Mouse (Mus musculus): ENCODE data around the gene Zfp683. TPM values are rescaled to one million over a fixed set of nuclear protein-coding genes. Genes with fewer than 3 reads are reported as not detected.

Zfp683 gene
- polyA plus RNA-seq, 1 experiment from 2014 or later, result not detected

DNA sequence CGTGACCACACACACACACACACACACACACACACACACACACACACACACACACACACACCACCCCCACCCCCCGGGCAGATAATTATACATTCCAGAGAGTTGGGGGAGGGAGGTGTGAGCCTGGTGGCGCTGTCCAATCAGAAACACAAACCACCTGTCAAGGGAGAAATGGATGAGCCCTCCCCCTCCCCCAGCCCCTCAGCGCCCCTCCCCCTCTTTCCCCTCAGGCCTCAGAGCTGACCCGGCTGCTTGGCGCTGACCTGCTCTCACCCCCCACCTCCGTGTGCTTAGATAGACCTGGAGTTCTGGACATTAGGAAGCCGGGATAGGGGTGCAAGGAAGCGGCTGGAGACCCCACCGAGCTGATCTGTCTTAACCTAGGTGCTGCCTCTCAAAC, 34.4 kb upstream of the Zfp683 start:
- Histone ChIP-seq H3K4me2 (peak overlapping the region; percentile 72), H3K9me3 (no peaks in the 10 kb centered on the region), H3K27me3 (peaks cover 22% of the 10 kb centered on the region; the same call in 1 of the 2 replicates), H3K9ac (no peak overlapping the region), H3K36me3 (replicated peaks) (no peaks in the 10 kb centered on the region), H3K4me3 (replicated peaks) (peak overlapping the region; percentile 14), H3K27ac (peak overlapping the region; percentile 73), H3K4me1 (peaks cover 48% of the 10 kb centered on the region)
- WGBS, result 1% methylated on average over 8 of the region's 10 CpGs
- ATAC-seq (ENCODE audit: low FRiP score), result peak; percentile 44; the same call in 1 of the 2 replicates

DNA sequence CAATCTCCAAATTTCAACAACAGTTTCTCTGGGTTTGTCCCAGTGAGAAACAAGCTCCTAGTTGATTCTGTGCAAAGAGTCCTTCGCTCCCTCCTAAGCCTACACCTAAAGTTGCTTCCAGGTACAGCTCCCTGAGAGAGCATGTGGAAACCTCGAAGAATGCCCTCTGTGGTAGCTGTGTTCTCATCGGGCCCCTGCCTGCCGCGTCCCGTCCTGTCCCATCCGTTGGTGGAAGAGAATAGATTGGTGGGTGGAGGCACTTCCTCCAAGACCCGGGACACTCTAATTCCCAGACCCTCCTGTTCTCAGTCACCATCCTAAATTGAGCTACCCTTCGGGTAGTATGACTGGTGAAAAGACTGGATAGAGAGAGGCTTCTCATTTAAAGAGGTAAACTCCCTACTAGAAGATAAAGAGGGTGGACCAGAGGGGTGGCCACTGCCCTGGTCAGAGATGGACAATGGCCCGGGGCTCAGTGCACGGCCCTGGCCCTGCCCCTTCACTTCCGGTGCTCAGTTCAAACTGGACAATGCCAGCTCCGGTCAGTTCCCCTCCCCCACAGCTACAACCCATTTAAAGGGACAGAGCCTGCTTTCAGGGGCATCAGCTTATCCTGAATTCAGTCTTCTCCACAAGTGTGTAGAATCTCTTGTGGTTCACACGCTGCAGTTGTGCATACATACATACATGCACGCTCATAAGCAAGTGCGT, 33.8 kb upstream of the Zfp683 start:
- Histone ChIP-seq H3K27me3 (peaks cover 22% of the 10 kb centered on the region; the same call in 1 of the 2 replicates), H3K4me1 (peaks cover 48% of the 10 kb centered on the region), H3K4me3 (replicated peaks) (peak overlapping the region; percentile 14), H3K9me3 (no peaks in the 10 kb centered on the region), H3K27ac (peak overlapping the region; percentile 73), H3K4me2 (peak overlapping the region; percentile 72), H3K9ac (no peak overlapping the region; the same call in 1 of the 2 replicates), H3K36me3 (replicated peaks) (no peaks in the 10 kb centered on the region)
- peak; percentile 31; the same call in 1 of the 2 replicates for ATAC-seq (ENCODE audit: low FRiP score)
- WGBS, result 1% methylated on average over 16 of the region's 16 CpGs

GRCm38 (mm10) chr4:134020621-134021020, 33.0 kb upstream of the Zfp683 start:
- H3K4me1 ChIP-seq, result peaks cover 46% of the 10 kb centered on the region
- no peak for ATAC-seq (ENCODE audit: low FRiP score)
- no peaks in the 10 kb centered on the region for H3K9me3 ChIP-seq
- no peak overlapping the region for H3K4me3 ChIP-seq (replicated peaks)
- H3K27me3 ChIP-seq, result peaks cover 22% of the 10 kb centered on the region; the same call in 1 of the 2 replicates
- WGBS, result 4% methylated on average over 11 of the region's 11 CpGs
- H3K4me2 ChIP-seq, result peak overlapping the region; percentile 72; the same call in 1 of the 2 replicates
- H3K36me3 ChIP-seq (replicated peaks), result no peaks in the 10 kb centered on the region
- H3K9ac ChIP-seq, result no peak overlapping the region
- H3K27ac ChIP-seq, result no peak overlapping the region

- WGBS, result 21% methylated on average over 9 of the region's 9 CpGs
- Histone ChIP-seq H3K4me3 (replicated peaks) (no peak overlapping the region), H3K4me1 (no peaks in the 10 kb centered on the region), H3K9ac (no peak overlapping the region), H3K36me3 (replicated peaks) (no peaks in the 10 kb centered on the region), H3K27me3 (no peaks in the 10 kb centered on the region), H3K4me2 (no peak overlapping the region), H3K9me3 (0 out of 2 replicates have a peak, but pooled peaks cover 5% of the 10 kb centered on the region), H3K27ac (no peak overlapping the region)
- ATAC-seq (ENCODE audit: low FRiP score), result no peak
Measured at GRCm38 (mm10) chr4:134025802-134026201, 27.8 kb upstream of the Zfp683 start.

DNA sequence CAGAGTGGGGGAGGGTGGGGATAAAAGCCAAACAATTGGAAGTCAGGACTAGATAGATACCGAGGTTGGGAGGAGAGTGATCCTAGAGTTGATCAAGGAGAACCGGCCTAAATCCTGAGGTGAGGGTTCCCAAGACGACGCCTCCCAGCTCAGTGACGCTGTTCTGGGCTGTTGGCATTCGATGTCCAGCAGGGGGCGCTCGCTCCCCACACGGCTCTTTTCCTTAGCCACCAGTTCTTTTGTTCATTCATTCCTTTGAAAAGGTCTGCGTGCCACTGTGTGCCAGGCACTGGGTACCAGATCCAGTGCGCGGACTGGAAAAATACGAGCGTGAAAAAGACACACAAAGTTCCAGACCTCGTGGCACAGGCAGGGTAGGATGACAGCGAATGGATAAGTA, 17.7 kb upstream of the Zfp683 start:
- Histone ChIP-seq H3K9ac (no peak overlapping the region), H3K27ac (no peak overlapping the region), H3K36me3 (replicated peaks) (no peaks in the 10 kb centered on the region), H3K27me3 (no peaks in the 10 kb centered on the region; the same call in 1 of the 2 replicates), H3K9me3 (no peaks in the 10 kb centered on the region), H3K4me3 (replicated peaks) (no peak overlapping the region), H3K4me1 (no peaks in the 10 kb centered on the region), H3K4me2 (peak overlapping the region; percentile 24; the same call in 1 of the 2 replicates)
- peak; percentile 46; the same call in 1 of the 2 replicates for ATAC-seq (ENCODE audit: low FRiP score)
- 4% methylated on average over 16 of the region's 16 CpGs for WGBS

GRCm38 (mm10) chr4:134041317-134042123, 12.1 kb upstream of the Zfp683 start:
- Histone ChIP-seq H3K9ac (no peak overlapping the region), H3K4me3 (replicated peaks) (no peak overlapping the region), H3K27ac (no peak overlapping the region), H3K4me1 (no peaks in the 10 kb centered on the region; the same call in 1 of the 2 replicates), H3K9me3 (no peaks in the 10 kb centered on the region), H3K4me2 (no peak overlapping the region), H3K27me3 (no peaks in the 10 kb centered on the region; the same call in 1 of the 2 replicates), H3K36me3 (replicated peaks) (no peaks in the 10 kb centered on the region)
- 71% methylated on average over 9 of the region's 9 CpGs for WGBS
- ATAC-seq (ENCODE audit: low FRiP score), result no peak

DNA sequence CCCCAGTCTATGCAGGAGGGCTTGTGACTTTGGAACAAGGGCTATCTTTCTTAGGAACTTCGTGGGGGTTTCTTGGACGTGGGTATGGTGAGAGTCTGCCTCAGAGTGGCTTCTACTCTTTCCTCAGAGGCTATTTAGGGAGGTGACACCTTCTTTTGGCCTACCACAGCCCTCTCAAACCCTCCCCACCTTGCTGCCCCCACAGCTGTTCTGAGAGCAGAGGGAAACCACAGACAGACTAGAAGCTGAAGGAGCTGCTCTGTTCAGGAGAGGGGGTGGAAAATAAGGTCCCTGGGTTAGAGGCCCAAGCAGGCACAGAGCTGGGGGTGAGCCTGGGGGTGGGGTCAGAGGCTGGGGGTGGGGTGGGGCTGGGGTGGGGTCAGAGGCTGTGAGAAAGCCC, 10.6 kb upstream of the Zfp683 start:
- no peak for ATAC-seq (ENCODE audit: low FRiP score)
- Histone ChIP-seq H3K4me1 (no peaks in the 10 kb centered on the region; the same call in 1 of the 2 replicates), H3K4me2 (no peak overlapping the region), H3K27ac (no peak overlapping the region), H3K9me3 (no peaks in the 10 kb centered on the region), H3K4me3 (replicated peaks) (no peak overlapping the region), H3K27me3 (no peaks in the 10 kb centered on the region), H3K9ac (no peak overlapping the region), H3K36me3 (replicated peaks) (no peaks in the 10 kb centered on the region)
- 68% methylated on average over 2 of the region's 2 CpGs for WGBS

DNA sequence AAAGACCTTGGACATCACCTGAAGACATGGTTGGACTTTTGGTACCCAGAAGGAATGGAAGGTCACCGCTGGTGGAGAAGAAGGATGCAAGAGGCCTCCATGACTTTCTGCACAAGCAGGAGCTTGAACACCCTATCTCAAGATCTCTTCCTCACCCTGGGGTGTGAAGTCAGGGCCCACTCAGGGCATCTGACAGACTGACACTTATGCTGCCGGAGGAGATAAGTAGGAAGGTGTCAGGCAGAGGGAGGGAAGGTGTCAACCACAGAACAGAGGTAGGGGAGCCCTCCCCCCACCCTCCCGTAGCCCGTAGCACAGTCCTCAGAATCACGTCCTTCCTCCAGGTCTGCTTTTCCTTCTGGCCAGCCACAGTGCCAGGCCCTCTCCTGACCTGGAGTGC, 6.0 kb upstream of the Zfp683 start:
- Histone ChIP-seq H3K36me3 (replicated peaks) (no peaks in the 10 kb centered on the region), H3K4me1 (peaks cover 2% of the 10 kb centered on the region; the same call in 1 of the 2 replicates), H3K9me3 (no peaks in the 10 kb centered on the region), H3K27ac (no peak overlapping the region), H3K4me2 (no peak overlapping the region), H3K4me3 (replicated peaks) (no peak overlapping the region), H3K27me3 (no peaks in the 10 kb centered on the region), H3K9ac (no peak overlapping the region)
- ATAC-seq (ENCODE audit: low FRiP score), result no peak
- 89% methylated on average over 5 of the region's 5 CpGs for WGBS

DNA sequence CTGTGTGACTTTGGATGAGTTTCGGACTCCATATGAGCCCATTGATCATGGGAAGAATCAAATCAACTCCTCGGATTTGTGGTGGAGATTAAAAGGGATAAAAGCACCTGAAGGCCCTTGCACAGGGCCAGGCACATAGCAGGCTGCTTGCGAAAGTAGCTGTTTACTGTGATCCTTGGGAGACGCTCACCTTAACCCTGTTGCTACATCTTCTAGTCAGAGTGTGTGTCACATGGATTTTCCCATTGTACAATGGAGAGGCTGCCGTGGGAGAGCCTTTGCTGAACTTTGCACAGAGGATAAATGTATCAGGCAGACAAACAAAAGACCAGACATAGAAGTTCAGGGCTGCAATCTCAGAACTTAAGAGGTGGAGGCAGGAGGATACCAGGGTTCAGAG, 1.7 kb upstream of the Zfp683 start:
- H3K27me3 ChIP-seq, result no peaks in the 10 kb centered on the region
- no peaks in the 10 kb centered on the region for H3K9me3 ChIP-seq
- no peaks in the 10 kb centered on the region for H3K36me3 ChIP-seq (replicated peaks)
- no peak overlapping the region for H3K9ac ChIP-seq
- no peak overlapping the region for H3K4me2 ChIP-seq
- H3K27ac ChIP-seq, result no peak overlapping the region
- ATAC-seq (ENCODE audit: low FRiP score), result no peak
- 82% methylated on average over 5 of the region's 5 CpGs for WGBS
- H3K4me1 ChIP-seq, result peaks cover 3% of the 10 kb centered on the region; the same call in 1 of the 2 replicates
- H3K4me3 ChIP-seq (replicated peaks), result no peak overlapping the region

DNA sequence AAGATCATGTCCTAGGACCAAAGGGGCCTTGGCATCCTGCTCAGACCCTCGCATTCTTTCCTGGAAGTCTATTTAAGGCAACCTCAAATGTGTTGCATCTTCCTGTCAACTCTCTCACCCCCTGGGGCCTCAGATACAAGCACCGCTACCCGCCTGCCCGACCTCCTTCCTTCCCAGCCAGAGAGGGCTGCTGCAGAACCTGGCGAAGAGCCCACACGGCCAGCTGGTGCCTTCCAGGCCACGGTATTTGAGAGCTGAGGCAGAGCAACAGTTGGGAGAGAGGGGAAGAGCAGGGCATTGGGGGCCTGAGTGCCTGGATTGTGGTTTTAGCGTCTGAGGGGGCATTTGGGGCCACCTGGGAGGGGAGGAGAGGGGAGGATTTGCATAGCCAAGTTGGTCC, 1.1 kb upstream of the Zfp683 start:
- Histone ChIP-seq H3K27me3 (no peaks in the 10 kb centered on the region), H3K27ac (no peak overlapping the region), H3K9me3 (no peaks in the 10 kb centered on the region), H3K4me1 (peaks cover 3% of the 10 kb centered on the region; the same call in 1 of the 2 replicates), H3K4me2 (no peak overlapping the region), H3K4me3 (replicated peaks) (no peak overlapping the region), H3K36me3 (replicated peaks) (no peaks in the 10 kb centered on the region), H3K9ac (no peak overlapping the region)
- 51% methylated on average over 8 of the region's 8 CpGs for WGBS
- no peak for ATAC-seq (ENCODE audit: low FRiP score)

DNA sequence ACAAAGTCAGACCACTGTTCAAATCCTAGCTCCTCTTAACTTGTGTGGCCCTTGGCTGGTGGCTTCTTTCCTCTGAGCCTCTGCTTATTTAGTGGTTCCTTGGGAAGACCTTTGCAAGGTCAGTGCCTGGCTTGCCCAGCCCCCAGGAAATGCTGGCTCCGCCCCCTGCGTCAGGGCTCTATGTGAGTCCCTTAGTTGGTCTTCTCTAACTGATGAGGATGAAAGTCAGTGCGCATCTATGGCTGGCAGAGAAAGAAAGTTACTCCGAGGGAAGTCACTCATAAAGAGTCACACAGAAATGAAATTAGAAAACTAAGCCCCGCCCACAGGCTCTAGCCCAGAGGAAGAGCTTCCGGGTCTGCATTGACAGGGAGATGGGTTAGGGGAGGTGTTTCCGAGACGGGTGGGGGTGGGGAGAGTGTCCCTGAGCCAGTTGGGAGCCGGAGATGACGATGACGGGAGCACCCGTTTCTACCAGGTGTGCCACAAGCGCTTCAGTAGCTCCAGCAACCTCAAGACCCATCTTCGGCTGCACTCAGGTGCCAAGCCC, 4.6 kb downstream of the Zfp683 start:
- Histone ChIP-seq H3K9me3 (no peaks in the 10 kb centered on the region), H3K4me2 (no peak overlapping the region; the same call in 1 of the 2 replicates), H3K27ac (no peak overlapping the region), H3K27me3 (peaks cover 18% of the 10 kb centered on the region), H3K4me3 (replicated peaks) (no peak overlapping the region), H3K4me1 (no peaks in the 10 kb centered on the region), H3K36me3 (replicated peaks) (no peaks in the 10 kb centered on the region), H3K9ac (no peak overlapping the region)
- 38% methylated on average over 14 of the region's 14 CpGs for WGBS
- no peak for ATAC-seq (ENCODE audit: low FRiP score)

DNA sequence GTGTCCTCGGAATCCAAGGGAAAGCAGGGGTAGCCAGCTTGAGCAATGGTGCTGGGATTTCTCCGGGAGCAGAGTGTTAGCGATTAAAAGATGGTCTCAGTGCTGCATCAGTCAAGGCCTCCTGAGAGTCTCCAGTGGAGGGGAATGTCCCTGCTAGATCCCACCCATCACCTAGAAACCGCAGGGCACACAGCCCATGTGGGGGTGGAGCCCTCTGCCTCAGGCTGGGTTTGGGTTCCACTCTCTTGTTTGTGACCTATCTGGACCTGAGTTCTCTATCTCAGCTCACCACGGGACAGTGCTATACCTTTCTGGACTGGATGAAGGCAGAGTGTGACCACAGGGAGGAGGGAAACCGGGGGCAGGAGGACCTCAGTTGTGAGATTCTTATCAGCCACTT, 5.3 kb downstream of the Zfp683 start:
- Histone ChIP-seq H3K9me3 (no peaks in the 10 kb centered on the region), H3K27me3 (peaks cover 20% of the 10 kb centered on the region), H3K9ac (no peak overlapping the region), H3K27ac (no peak overlapping the region), H3K36me3 (replicated peaks) (no peaks in the 10 kb centered on the region), H3K4me1 (no peaks in the 10 kb centered on the region), H3K4me2 (no peak overlapping the region; the same call in 1 of the 2 replicates), H3K4me3 (replicated peaks) (no peak overlapping the region)
- 83% methylated on average over 6 of the region's 6 CpGs for WGBS
- ATAC-seq (ENCODE audit: low FRiP score), result no peak

All from forebrain, embryonic 12.5 days (tissue).